Mouse (Mus musculus) kidney, embryonic 16.5 days (tissue): ENCODE measurements around the gene Olfr444. TPM values are rescaled to one million over a fixed set of nuclear protein-coding genes. Genes with fewer than 3 reads are reported as not detected.

Experiments used
- ATAC-seq: fragments of 200-750 bp; cut with Nextera tagmentation; 2 replicates; pipeline ENCODE4 v1.8.0; 2017; ENCODE audit warnings: moderate TSS enrichment; ENCODE audit not compliant: low FRiP score, low TSS enrichment
- H3K27ac ChIP-seq: fragments of 300-500 bp; sonication (generic); 2 replicates; pipeline ENCODE4 v1.5.1; 2014; ENCODE audit warnings: low read length
- H3K27me3 ChIP-seq: fragments of 300-500 bp; sonication (generic); 2 replicates; pipeline ENCODE4 v1.6.1; 2014; ENCODE audit warnings: low read length, control low read depth, mixed read lengths; ENCODE audit not compliant: insufficient read depth
- H3K36me3 ChIP-seq: fragments of 300-500 bp; sonication (generic); 2 replicates; pipeline ENCODE4 v1.6.1; 2014; ENCODE audit warnings: low read length, control low read depth, mixed read lengths; ENCODE audit not compliant: insufficient read depth
- H3K4me1 ChIP-seq: fragments of 300-500 bp; sonication (generic); 2 replicates; pipeline ENCODE4 v1.6.1; 2014; ENCODE audit warnings: low read length, control low read depth, mixed read lengths; ENCODE audit not compliant: insufficient read depth
- H3K4me2 ChIP-seq: fragments of 300-500 bp; sonication (generic); replicated peaks from 2 replicates; pipeline ENCODE4 v1.6.1; 2014; ENCODE audit warnings: low read depth, low read length
- H3K4me3 ChIP-seq: fragments of 300-500 bp; sonication (generic); 2 replicates; pipeline ENCODE4 v1.5.1; 2014; ENCODE audit warnings: mild to moderate bottlenecking, low read length
- H3K9ac ChIP-seq: fragments of 300-500 bp; sonication (generic); replicated peaks from 2 replicates; pipeline ENCODE4 v1.6.1; 2014; ENCODE audit warnings: low read length
- H3K9me3 ChIP-seq: fragments of 300-500 bp; sonication (generic); 2 replicates; pipeline ENCODE4 v1.6.1; 2016; ENCODE audit warnings: low read length, control low read depth
- WGBS: fragments of 180-500 bp; shearing (Covaris S2); extraction: QIAGEN DNeasy Blood & Tissue Kit; methylation state at CpG from one replicate; pipeline ENCODE4 v1.1.7; 2014; 5-methylcytosine and 5-hydroxymethylcytosine counted together
- polyA plus RNA-seq: library from polyadenylated mRNA; unstranded; fragments of >200 nt; fragmentation: Nextera tagmentation; extraction: Ambion mirVana; gene quantifications from 2 replicates; pipeline ENCODE4 v1.2.1, GENCODE M21; 2015

The Olfr444 gene
- not detected in 2 replicates for polyA plus RNA-seq

- 67% methylated on average over 1 of the region's 1 CpGs for WGBS
- Histone ChIP-seq H3K9ac (no peak within 1 kb of the TSS), H3K4me2 (no peak within 1 kb of the TSS), H3K27ac (no peak within 1 kb of the TSS), H3K9me3 (no peaks in the 10 kb centered on the region), H3K4me1 (no peaks in the 10 kb centered on the region), H3K27me3 (no peaks in the 10 kb centered on the region), H3K4me3 (no peak within 1 kb of the TSS), H3K36me3 (no peaks in the 10 kb centered on the region)
- ATAC-seq = no peak
These were observed at the start of gene Olfr444 for GRCm38 (mm10) chr6:42948767-42949166. Gene Olfr444 (plus strand): TSS chr6:42949067.

DNA sequence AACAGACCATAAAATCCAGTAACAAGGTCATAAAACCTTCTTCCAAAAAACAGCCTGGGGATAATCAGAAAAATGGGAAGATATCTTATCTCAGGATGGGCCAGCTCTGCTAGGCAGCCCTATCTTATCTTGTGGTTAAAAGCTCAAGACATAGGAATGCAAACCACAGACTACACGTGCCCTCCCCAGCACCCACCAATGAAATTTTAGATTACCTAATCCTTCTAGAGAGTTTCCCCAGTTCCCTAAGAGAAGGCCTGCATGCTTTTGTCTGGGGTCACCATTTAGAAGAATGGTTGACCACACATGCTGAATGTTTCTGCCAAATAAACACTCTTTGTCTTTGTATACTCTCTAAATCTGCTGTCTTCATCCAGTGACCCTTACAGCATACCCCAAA is 48.5 kb upstream of the Olfr444 start:
- Histone ChIP-seq H3K27ac (no peak overlapping the region), H3K9me3 (no peaks in the 10 kb centered on the region), H3K27me3 (no peaks in the 10 kb centered on the region), H3K4me1 (no peaks in the 10 kb centered on the region), H3K4me3 (no peak overlapping the region), H3K4me2 (no peak overlapping the region), H3K36me3 (no peaks in the 10 kb centered on the region), H3K9ac (no peak overlapping the region)
- 45% methylated on average over 1 of the region's 1 CpGs for WGBS
- no peak for ATAC-seq

GRCm38 (mm10) chr6:42908578-42908977 is 40.3 kb upstream of the Olfr444 start, which contains the start of gene Olfr447:
Gene Olfr447 (plus strand): TSS chr6:42908878.
- no peak for ATAC-seq
- no peaks in the 10 kb centered on the region for H3K4me1 ChIP-seq

GRCm38 (mm10) chr6:42921077-42921476 is 27.8 kb upstream of the Olfr444 start, which contains the start of gene Olfr446:
Gene Olfr446 (plus strand): TSS chr6:42921377.
- Histone ChIP-seq H3K27ac (no peak within 1 kb of the TSS), H3K4me1 (no peaks in the 10 kb centered on the region), H3K4me3 (no peak within 1 kb of the TSS), H3K36me3 (no peaks in the 10 kb centered on the region), H3K9me3 (no peaks in the 10 kb centered on the region), H3K27me3 (no peaks in the 10 kb centered on the region), H3K4me2 (no peak within 1 kb of the TSS), H3K9ac (no peak within 1 kb of the TSS)
- WGBS = 68% methylated on average over 2 of the region's 2 CpGs
- ATAC-seq = no peak

More at GRCm38 (mm10) chr6:42908578-42908977, 40.3 kb upstream of the Olfr444 start, which contains the start of gene Olfr447:
- no peaks in the 10 kb centered on the region for H3K27me3 ChIP-seq
- H3K27ac ChIP-seq = no peak within 1 kb of the TSS
- no peaks in the 10 kb centered on the region for H3K9me3 ChIP-seq
- no peak within 1 kb of the TSS for H3K4me2 ChIP-seq
- H3K9ac ChIP-seq = no peak within 1 kb of the TSS
- H3K36me3 ChIP-seq = no peaks in the 10 kb centered on the region
- H3K4me3 ChIP-seq = no peak within 1 kb of the TSS

DNA sequence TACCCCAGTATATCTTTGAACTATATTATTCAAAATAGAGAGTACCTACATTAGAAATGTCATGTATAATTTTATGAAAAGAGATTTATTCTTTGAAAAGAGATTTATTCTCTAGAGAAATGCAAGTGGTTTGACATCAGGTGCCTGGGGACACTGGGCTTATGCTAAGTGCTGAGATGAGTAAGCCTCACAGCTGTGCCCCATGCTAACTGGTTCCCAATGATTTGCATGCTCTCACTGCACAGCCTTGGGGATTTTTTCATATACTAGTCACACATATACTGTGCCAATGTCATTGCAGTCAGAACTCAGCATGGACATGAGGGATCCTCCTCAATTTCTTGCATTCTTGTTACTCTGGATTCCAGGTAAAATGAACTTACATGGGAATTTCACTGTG is 31.5 kb downstream of the Olfr444 start:
- H3K4me3 ChIP-seq = no peak overlapping the region
- H3K27ac ChIP-seq = no peak overlapping the region
- H3K27me3 ChIP-seq = no peaks in the 10 kb centered on the region
- no peak for ATAC-seq
- H3K36me3 ChIP-seq = no peaks in the 10 kb centered on the region
- H3K4me2 ChIP-seq = no peak overlapping the region
- H3K4me1 ChIP-seq = no peaks in the 10 kb centered on the region
- no peaks in the 10 kb centered on the region for H3K9me3 ChIP-seq
- H3K9ac ChIP-seq = no peak overlapping the region

Other genes with a start within 250 kb of the Olfr444 start
- gene Tcaf1, start 239.0 kb upstream of the Olfr444 start, polyA plus RNA-seq = 86.4 and 95.8 TPM in 2 replicates
- not detected in 2 replicates for gene Olfr453, start 209.7 kb upstream of the Olfr444 start, polyA plus RNA-seq
- not detected in 2 replicates for gene Olfr38, start 192.7 kb upstream of the Olfr444 start, polyA plus RNA-seq
- not detected in 2 replicates for gene Olfr452, start 164.0 kb upstream of the Olfr444 start, polyA plus RNA-seq
- gene Olfr450, start 137.1 kb upstream of the Olfr444 start, polyA plus RNA-seq = not detected in 2 replicates
- not detected in 2 replicates for gene Olfr449, start 114.7 kb upstream of the Olfr444 start, polyA plus RNA-seq
- gene Olfr448, start 58.6 kb upstream of the Olfr444 start, polyA plus RNA-seq = not detected in 2 replicates
- not detected in 2 replicates for gene Olfr447, start 40.2 kb upstream of the Olfr444 start, polyA plus RNA-seq
- gene Olfr446, start 27.7 kb upstream of the Olfr444 start, polyA plus RNA-seq = not detected in 2 replicates
- gene Olfr441, start 157.3 kb downstream of the Olfr444 start, polyA plus RNA-seq = not detected in 2 replicates
- gene Olfr237-ps1, start 197.5 kb downstream of the Olfr444 start, polyA plus RNA-seq = not detected in 2 replicates
- not detected in 2 replicates for gene Olfr437, start 214.2 kb downstream of the Olfr444 start, polyA plus RNA-seq
- not detected in 2 replicates for gene Olfr13, start 223.1 kb downstream of the Olfr444 start, polyA plus RNA-seq
- not detected in 2 replicates for gene Olfr435, start 248.1 kb downstream of the Olfr444 start, polyA plus RNA-seq